Mouse (Mus musculus) gastrocnemius, postnatal 14 days (tissue): ENCODE results near the gene Wnt1. TPM values are rescaled to one million over a fixed set of nuclear protein-coding genes. Genes with fewer than 3 reads are reported as not detected.

Source experiments
- DNase-seq: peaks from one replicate; pipeline ENCODE4 v3.0.0; 2021; ENCODE audit warnings: mixed read lengths
- intact Hi-C: fragments of 180-260 bp; cut with DNase I; formaldehyde crosslinking; loops from one replicate; pipeline ENCODE4 v1.15.1; 2025; ENCODE audit warnings: low total_unique reads
- total RNA-seq, 2 experiments: library from RNA; stranded (reverse); gene quantifications; 2 replicates each; pipeline ENCODE4 v1.2.3; 2021

The Wnt1 gene
- total RNA-seq, 2 experiments from 2014 or later = 0.10 TPM; not detected in 1

GRCm38 (mm10) chr15:98830736-98831683, 41.4 kb downstream of the Wnt1 start, which contains the start of gene Prkag1:
TSS of gene Prkag1 (minus strand) at chr15:98831521.
- intact Hi-C loops = loop anchor here (5.0 kb wide), 1 partner anchor 36 kb away; no protein-coding TSS in a partner anchor
- DNase-seq = peak; percentile 98

GRCm38 (mm10) chr15:98831684-98832035, 42.0 kb downstream of the Wnt1 start:
- no peak for DNase-seq
- intact Hi-C loops = loop anchor here (5.0 kb wide), 1 partner anchor 36 kb away; no protein-coding TSS in a partner anchor

- intact Hi-C loops = loop anchor here (5.0 kb wide), 1 partner anchor 35 kb away; no protein-coding TSS in a partner anchor
- DNase-seq = no peak
Observed at GRCm38 (mm10) chr15:98832161-98833058, 42.8 kb downstream of the Wnt1 start.

DNA sequence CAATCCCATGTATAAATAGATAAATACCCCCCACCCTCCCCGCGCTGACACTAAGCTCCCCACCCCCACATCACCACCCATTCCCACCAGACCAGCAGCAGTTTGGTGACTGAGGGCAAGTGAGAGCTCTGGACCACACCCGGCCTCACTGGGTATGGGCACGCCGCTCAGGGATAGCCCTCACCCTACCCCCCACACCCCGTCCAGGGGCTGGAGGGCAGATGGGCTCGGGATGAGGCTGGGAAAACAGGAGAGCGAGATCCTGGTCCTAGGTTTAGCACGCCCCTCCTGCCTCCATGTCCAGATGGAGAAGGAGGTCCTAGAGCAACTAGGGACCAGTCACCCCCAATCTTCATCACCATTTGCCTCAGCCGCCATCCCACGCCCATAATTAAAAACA, 43.6 kb downstream of the Wnt1 start:
- DNase-seq = no peak
- intact Hi-C loops = loop anchor here (5.0 kb wide), 1 partner anchor 34 kb away; no protein-coding TSS in a partner anchor

- intact Hi-C loops = loop anchor here (5.0 kb wide), 1 partner anchor 33 kb away; no protein-coding TSS in a partner anchor
- no peak for DNase-seq
Observed at GRCm38 (mm10) chr15:98834059-98834458, 44.4 kb downstream of the Wnt1 start.

DNA sequence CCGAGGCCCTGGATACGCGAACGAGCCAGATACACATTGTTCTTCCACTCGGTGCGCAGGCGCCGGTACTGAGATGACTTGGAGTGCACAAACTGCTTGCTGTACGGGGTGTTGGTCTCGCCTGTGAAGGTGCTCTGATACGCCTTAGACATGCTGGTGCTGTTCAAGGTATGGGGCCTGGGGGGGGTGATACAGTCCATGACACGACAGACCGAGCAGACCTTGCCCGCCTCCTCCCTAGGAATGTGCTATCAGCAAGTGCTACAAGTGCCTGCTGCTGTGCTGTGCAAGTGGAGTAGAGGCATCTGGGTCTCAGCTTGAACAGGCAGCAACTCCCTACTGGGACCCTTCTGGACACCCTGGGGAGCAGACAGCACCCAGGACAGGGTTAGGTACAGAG, 45.6 kb downstream of the Wnt1 start:
- DNase-seq = no peak
- intact Hi-C loops = no loop called here

- intact Hi-C loops = no loop called here
- no peak for DNase-seq
Observed at GRCm38 (mm10) chr15:98837006-98837742, 47.5 kb downstream of the Wnt1 start.

- intact Hi-C loops = no loop called here
- no peak for DNase-seq
Observed at GRCm38 (mm10) chr15:98837743-98838103, 48.1 kb downstream of the Wnt1 start.

GRCm38 (mm10) chr15:98839161-98839560, 49.5 kb downstream of the Wnt1 start:
- no peak for DNase-seq

DNA sequence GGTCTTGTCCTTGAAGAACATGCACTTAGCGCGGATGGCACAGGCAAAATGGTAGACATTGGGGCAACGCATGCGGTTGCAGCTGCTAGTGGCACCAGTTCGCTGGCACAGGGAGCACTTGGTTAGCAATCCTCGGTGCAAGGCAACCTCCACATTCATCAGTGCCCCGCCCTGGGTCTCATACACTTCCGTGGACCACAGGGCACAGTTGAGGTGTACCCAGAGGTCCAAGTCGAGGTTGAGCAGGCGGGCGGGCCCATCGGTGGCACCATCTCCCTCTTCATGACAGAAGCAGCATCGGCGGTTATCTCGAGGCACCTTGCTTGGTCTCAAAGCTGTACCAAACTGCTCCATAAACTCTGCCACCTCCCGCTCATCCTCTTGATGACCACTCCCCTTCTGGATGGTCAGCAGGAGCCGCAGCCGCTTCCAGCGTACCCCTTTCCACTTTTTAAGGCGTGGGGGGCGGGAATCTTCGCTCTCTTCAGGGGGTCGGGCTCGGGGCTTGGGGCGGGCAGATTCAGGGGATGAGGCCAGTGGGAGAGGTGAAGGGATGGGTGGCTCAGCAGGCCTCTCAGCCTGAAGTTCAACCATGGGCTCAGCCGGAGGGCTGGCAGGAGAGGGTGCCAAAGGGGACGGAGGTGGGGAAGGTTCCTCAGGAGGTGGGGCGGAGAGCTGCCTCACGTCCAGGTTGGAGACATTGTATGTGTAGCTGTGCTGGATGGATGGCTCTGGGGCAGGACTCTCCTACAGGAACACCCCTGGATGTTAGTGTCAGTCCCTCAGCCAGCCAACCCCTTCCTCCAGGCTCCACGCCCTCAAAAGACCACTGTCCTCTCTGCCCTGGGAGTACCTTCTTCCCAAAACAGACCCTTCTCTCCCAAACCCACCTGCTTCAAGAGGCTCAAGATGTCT, 50.3 kb downstream of the Wnt1 start:
- intact Hi-C loops = no loop called here
- DNase-seq = peak; percentile 4

More at GRCm38 (mm10) chr15:98839161-98839560, 49.5 kb downstream of the Wnt1 start:
- intact Hi-C loops = no loop called here

Other genes starting within 250 kb of the Wnt1 start
- 10 to 100 TPM; 20.4 to 20.6 TPM for gene Ccnt1, start 218.9 kb upstream of the Wnt1 start, total RNA-seq
- under 1 TPM in 1 of 2 experiments, not detected in 1; 0.44 TPM for gene 4930415O20Rik, start 218.9 kb upstream of the Wnt1 start, total RNA-seq
- 10 to 100 TPM; 33.1 to 36.4 TPM for gene Adcy6, start 179.8 kb upstream of the Wnt1 start, total RNA-seq
- 1 to 10 TPM; 6.6 to 9.5 TPM for gene Cacnb3, start 159.0 kb upstream of the Wnt1 start, total RNA-seq
- 10 to 100 TPM; 45.1 to 48.1 TPM for gene Ddx23, start 127.0 kb upstream of the Wnt1 start, total RNA-seq
- gene Rnd1, start 112.4 kb upstream of the Wnt1 start, total RNA-seq = 1 to 10 TPM in 1 of 2 experiments, under 1 TPM in 1; 0.40 to 1.2 TPM
- gene Ccdc65, start 81.7 kb upstream of the Wnt1 start, total RNA-seq = not detected
- gene Fkbp11, start 61.7 kb upstream of the Wnt1 start, total RNA-seq = 1 to 10 TPM; 3.9 to 4.4 TPM
- gene Arf3, start 26.6 kb upstream of the Wnt1 start, total RNA-seq = 10 to 100 TPM; 14.6 to 15.8 TPM
- gene Wnt10b, start 11.7 kb upstream of the Wnt1 start, total RNA-seq = 1 to 10 TPM in 1 of 2 experiments, under 1 TPM in 1; 0.78 to 1.5 TPM
- 1 to 10 TPM; 1.6 to 2.7 TPM for gene Ddn, start 19.6 kb downstream of the Wnt1 start, total RNA-seq
- 10 to 100 TPM; 36.6 to 42.0 TPM for gene Prkag1, start 41.7 kb downstream of the Wnt1 start, total RNA-seq
- 10 to 100 TPM; 40.2 to 40.8 TPM for gene Kmt2d, start 81.3 kb downstream of the Wnt1 start, total RNA-seq
- 1 to 10 TPM; 1.1 to 2.0 TPM for gene Rhebl1, start 104.7 kb downstream of the Wnt1 start, total RNA-seq
- 1 to 10 TPM in 1 of 2 experiments, under 1 TPM in 1; 0.97 to 4.1 TPM for gene Dhh, start 108.7 kb downstream of the Wnt1 start, total RNA-seq
- gene Lmbr1l, start 128.4 kb downstream of the Wnt1 start, total RNA-seq = 10 to 100 TPM in 1 of 2 experiments, 1 to 10 TPM in 1; 4.4 to 11.3 TPM
- 10 to 100 TPM; 64.0 to 93.6 TPM for gene Tuba1b, start 144.7 kb downstream of the Wnt1 start, total RNA-seq
- not detected for gene Gm49450, start 163.7 kb downstream of the Wnt1 start, total RNA-seq
- gene Tuba1a, start 163.8 kb downstream of the Wnt1 start, total RNA-seq = 100 to 1,000 TPM in 1 of 2 experiments, 10 to 100 TPM in 1; 58.7 to 109 TPM
- 10 to 100 TPM; 14.3 to 21.0 TPM for gene Tuba1c, start 240.0 kb downstream of the Wnt1 start, total RNA-seq